Mouse (Mus musculus) lung, postnatal 4 days (tissue): ENCODE measurements around the gene Smad6.

Experiments used
- DNase-seq, 2 experiments: peaks; one replicate each; pipeline ENCODE4 v3.0.0; 2021

Gene Smad6

DNA sequence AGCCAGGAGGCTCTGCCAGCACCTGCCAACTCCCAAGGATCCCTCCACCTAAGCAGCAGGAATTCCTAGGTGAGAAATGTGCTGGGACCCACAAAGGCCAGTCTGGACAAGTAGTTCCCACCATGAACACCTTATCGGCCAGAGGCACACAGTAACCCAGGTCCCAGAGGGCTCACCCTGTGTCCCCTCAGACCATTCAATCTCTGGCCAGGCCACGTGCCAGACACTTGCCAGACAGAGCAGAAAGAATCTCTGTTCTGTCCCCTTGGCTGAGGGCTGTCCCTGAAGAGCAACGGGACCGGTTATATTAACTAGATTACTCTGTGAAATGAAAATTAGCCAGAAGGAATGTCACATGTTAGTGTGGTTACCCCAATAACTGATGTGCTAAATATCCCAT lies 39.9 kb downstream of the Smad6 start:
- DNase-seq: no peak

- DNase-seq: no peak
These were observed 40.5 kb downstream of the Smad6 start for GRCm38 (mm10) chr9:63981371-63981770.

DNA sequence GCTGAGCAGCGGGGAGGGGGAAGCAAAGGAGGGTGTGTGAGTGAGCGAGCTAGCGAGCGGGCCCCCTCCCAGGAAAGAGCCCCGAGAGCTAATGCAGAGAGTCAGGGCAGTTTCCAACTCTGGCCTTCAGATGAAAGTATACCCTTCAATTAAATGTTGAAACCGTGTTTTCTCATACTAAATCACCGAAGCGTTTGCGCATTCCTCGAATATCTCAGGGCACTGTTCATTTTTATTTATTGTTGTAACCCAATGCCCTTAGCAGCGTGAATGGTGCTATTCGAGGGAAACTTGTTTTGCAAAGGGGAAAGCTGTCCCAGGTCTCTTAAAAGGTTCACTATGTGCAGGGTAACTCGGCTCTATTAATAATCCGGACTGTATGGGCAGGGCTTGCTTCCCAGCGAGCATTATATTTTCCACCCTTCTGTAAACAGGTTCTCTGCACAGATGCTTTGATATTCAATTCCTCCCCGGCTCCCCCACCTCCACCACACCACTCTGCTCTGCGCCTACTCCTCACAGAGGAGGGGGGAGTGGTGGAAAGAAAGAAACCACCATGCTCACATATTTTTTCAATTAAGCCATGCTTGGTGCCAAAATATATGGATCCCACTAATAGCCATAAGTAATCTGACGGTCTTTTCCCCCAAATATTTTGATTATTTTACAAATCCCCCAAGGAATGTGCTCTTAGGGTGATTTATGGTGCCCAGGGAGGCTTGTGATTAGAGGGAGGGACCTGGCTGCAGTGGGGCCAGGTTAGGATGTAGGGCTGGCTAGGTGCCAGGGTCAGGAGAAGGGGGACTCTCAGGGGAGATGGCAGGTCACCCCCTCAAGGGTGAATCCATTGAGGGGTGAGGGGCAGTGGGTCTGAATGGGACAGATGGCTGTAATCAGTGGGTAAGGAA lies 41.4 kb downstream of the Smad6 start:
- DNase-seq: no peak

DNA sequence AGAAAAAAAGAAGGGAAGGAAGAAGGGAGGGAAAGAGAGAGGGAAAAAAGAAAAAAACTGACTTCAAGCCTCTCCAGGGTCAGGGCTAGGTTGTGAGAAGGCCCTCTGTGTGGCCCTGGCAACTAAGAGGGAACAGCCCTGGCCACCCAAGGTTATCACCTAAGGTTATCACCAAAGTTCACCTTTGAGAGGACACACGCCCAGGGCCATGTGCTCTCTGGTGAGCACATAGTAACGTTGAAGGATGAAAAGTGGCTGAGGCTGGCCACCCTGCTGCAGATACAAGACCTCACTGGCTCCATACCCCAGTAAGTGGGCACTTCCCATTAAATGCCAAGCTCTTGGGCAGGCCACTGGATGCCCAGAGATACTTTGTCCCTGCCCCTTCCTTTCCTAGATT lies 42.6 kb downstream of the Smad6 start:
- DNase-seq: no peak

GRCm38 (mm10) chr9:63978682-63979081 lies 43.2 kb downstream of the Smad6 start:
- no peak for DNase-seq

GRCm38 (mm10) chr9:63975996-63976395 lies 45.9 kb downstream of the Smad6 start:
- no peak for DNase-seq

GRCm38 (mm10) chr9:63974258-63975023 lies 47.4 kb downstream of the Smad6 start:
- no peak for DNase-seq

DNA sequence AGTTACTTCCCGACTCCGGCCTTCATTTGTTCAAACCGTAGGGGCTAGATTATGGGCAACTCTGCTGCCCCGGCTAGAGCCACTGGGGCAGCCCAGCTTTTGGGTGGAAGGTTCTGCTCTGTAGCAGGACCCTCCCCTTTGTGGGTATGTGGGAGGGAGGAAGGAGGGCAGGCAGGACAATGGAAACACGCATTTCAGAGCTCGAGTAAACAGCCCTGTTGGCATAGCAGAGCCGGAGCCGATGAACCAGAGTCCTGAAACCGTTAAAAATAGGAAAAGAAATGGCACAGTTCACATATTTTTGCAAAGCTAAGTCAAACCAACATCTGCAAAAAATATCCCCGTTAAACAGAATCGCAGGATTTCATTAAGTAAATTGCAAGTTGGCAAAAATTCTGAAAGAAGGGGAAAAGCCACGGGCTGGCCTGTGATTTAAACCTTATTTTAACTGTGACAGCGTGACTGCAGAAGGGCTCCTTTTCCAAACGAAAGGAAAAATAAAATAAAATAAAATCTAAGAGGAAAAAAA lies 48.1 kb downstream of the Smad6 start:
- no peak for DNase-seq

GRCm38 (mm10) chr9:63972576-63973290 lies 49.1 kb downstream of the Smad6 start:
- no peak for DNase-seq

GRCm38 (mm10) chr9:63971557-63971956 lies 50.3 kb downstream of the Smad6 start:
- no peak for DNase-seq

GRCm38 (mm10) chr9:63970836-63971235 lies 51.0 kb downstream of the Smad6 start:
- no peak for DNase-seq

GRCm38 (mm10) chr9:63970388-63970787 lies 51.5 kb downstream of the Smad6 start:
- DNase-seq: peak; percentile 66 to 77

GRCm38 (mm10) chr9:63969467-63969866 lies 52.4 kb downstream of the Smad6 start:
- DNase-seq: peak in 1 of 2 experiments; percentile 49

DNA sequence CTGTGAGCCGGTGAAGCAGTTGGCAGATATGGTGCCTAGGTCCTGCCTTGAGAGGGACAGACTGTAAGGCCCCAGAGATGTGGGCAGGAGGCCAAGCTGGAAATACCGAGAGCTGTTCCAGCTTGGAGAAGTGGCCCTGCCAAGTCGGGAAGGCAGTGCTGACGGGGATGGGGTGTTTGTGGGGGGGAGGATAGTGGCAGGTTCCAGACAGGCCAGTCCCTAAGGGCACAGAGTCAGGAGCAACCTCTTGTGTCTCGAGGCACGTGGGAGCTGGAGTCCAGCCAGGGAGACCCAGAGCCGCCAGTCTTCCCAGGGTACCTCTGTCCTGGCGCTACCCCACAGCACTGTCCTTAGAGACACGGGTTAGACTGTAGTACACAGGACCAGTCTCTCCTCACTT lies 53.3 kb downstream of the Smad6 start:
- peak; percentile 92 to 96 for DNase-seq

GRCm38 (mm10) chr9:63967408-63968172 lies 54.3 kb downstream of the Smad6 start:
- DNase-seq: peak; percentile 64 to 87

DNA sequence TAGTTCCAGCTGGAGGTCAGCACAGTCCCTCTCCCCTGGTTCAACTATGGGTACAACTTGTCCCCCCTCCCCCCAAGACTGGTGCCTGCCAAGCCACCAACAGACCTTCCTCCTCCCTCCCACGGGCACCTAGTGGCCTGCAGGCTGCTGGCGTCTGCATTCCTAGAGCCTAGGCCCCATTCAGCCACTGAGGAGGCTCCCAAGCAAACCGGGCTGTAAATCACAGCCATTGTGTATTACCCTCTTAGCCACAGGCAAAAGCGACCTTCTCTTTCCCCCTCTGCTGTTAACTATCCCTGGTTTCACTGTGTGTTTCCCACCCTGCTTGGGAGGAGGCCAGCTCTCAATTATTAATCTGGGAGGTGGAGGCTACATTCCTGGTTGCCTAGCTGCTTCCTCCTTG lies 56.3 kb downstream of the Smad6 start:
- no peak for DNase-seq

GRCm38 (mm10) chr9:63961881-63962280 lies 60.0 kb downstream of the Smad6 start:
- DNase-seq: peak in 1 of 2 experiments; percentile 17

- peak in 1 of 2 experiments; percentile 19 for DNase-seq
These were observed 61.1 kb downstream of the Smad6 start for GRCm38 (mm10) chr9:63960829-63961185.

GRCm38 (mm10) chr9:63959933-63960828 lies 61.7 kb downstream of the Smad6 start:
- peak in 1 of 2 experiments; percentile 74 for DNase-seq

DNA sequence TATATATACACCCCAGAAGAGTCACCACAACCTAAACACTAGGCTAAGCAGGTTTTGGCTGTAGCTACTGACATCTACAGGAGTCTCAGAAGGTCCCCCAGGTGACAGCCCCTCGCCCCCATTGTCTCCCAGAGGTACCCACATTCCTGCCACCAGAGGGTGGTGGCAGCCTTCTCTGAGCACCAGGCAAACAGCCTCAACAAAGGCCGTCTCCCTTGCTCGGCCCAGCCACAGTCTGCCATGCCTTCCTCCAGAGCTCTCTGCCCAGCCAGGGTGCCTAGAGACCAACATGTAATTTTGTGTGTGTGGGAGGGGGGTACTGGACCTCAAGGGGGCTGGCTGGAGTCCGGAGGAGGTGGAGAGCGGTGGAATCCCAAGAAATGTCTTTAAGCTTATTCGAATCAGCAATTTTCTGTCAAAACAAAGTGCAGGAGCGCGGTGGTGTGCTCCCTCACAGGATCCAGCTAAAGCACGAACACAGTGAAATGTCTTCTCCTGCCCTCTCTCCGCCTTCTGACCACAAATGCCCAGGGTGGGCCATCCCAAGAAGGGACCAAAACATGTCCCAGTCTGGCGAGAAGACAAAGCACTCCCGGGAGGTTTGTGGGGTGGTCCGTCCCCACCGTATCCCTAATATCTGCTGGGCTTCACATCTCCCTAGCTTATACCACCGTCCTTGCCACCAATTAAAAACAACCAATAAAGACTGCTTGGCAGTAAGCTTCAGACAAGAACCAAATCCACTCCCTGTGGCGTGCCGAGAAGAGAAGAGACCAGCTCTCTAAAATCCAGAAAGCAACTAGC lies 62.5 kb downstream of the Smad6 start:
- DNase-seq: peak; percentile 80 to 82
